Mouse (Mus musculus) left cerebral cortex, postnatal 25 days (tissue): Measurements from ENCODE around the gene Chst4. TPM values are rescaled to one million over a fixed set of nuclear protein-coding genes. Genes with fewer than 3 reads are reported as not detected.
A peak's percentile ranks its signal among the peaks of the same experiment; 100 is the strongest.

ENCODE experiments used
- DNase-seq, 2 experiments: peaks; one replicate each; pipeline ENCODE4 v3.0.0; 2022; ENCODE audit warnings: low spot score in 2 of 2, mixed read lengths in 1 of 2
- intact Hi-C: fragments of 180-260 bp; cut with DNase I; formaldehyde crosslinking; loops from one replicate; pipeline ENCODE4 v1.15.1; 2025
- total RNA-seq, 2 experiments: library from RNA; stranded (reverse); gene quantifications; 2 replicates each; pipeline ENCODE4 v1.2.3; 2021

The Chst4 gene
- total RNA-seq, 2 experiments from 2014 or later = 0.30 TPM; not detected in 1

- intact Hi-C loops = no loop called here
- no peak for DNase-seq
These were observed 30.5 kb downstream of the Chst4 start for GRCm38 (mm10) chr8:110008995-110009446.

- DNase-seq = no peak
These were observed 31.1 kb downstream of the Chst4 start for GRCm38 (mm10) chr8:110008228-110008994.

GRCm38 (mm10) chr8:110006312-110007023 is 33.1 kb downstream of the Chst4 start:
- peak; percentile 35 to 39 for DNase-seq
- intact Hi-C loops = no loop called here

More at GRCm38 (mm10) chr8:110008228-110008994, 31.1 kb downstream of the Chst4 start:
- intact Hi-C loops = no loop called here

- DNase-seq = no peak
- intact Hi-C loops = no loop called here
These were observed 35.2 kb downstream of the Chst4 start for GRCm38 (mm10) chr8:110004300-110004699.

- intact Hi-C loops = no loop called here
- DNase-seq = no peak
These were observed 36.6 kb downstream of the Chst4 start for GRCm38 (mm10) chr8:110002953-110003352.

- intact Hi-C loops = no loop called here
- no peak for DNase-seq
These were observed 39.6 kb downstream of the Chst4 start for GRCm38 (mm10) chr8:109999974-110000373.

- DNase-seq = no peak
- intact Hi-C loops = no loop called here
These were observed 41.5 kb downstream of the Chst4 start for GRCm38 (mm10) chr8:109998066-109998465.

- DNase-seq = no peak
- intact Hi-C loops = no loop called here
These were observed 42.2 kb downstream of the Chst4 start for GRCm38 (mm10) chr8:109997381-109997780.

GRCm38 (mm10) chr8:109992951-109993350 is 46.6 kb downstream of the Chst4 start:
- no peak for DNase-seq
- intact Hi-C loops = no loop called here

- DNase-seq = no peak
- intact Hi-C loops = no loop called here
These were observed 47.4 kb downstream of the Chst4 start for GRCm38 (mm10) chr8:109992166-109992565.

GRCm38 (mm10) chr8:109990224-109990623 is 49.3 kb downstream of the Chst4 start, which contains the start of gene Tat:
Tat (plus strand) TSS chr8:109990437.
- intact Hi-C loops = no loop called here
- no peak for DNase-seq

GRCm38 (mm10) chr8:109989151-109989550 is 50.4 kb downstream of the Chst4 start:
- no peak for DNase-seq
- intact Hi-C loops = no loop called here

- intact Hi-C loops = no loop called here
- DNase-seq = no peak
These were observed 51.8 kb downstream of the Chst4 start for GRCm38 (mm10) chr8:109987776-109988175.

- intact Hi-C loops = no loop called here
These were observed 53.2 kb downstream of the Chst4 start for GRCm38 (mm10) chr8:109986384-109986783.

GRCm38 (mm10) chr8:109983944-109984343 is 55.6 kb downstream of the Chst4 start:
- intact Hi-C loops = no loop called here
- peak; percentile 17 to 34 for DNase-seq

More at GRCm38 (mm10) chr8:109986384-109986783, 53.2 kb downstream of the Chst4 start:
- no peak for DNase-seq

- DNase-seq = peak in 1 of 2 experiments; percentile 11
- intact Hi-C loops = no loop called here
These were observed 57.0 kb downstream of the Chst4 start for GRCm38 (mm10) chr8:109982386-109983105.

- intact Hi-C loops = no loop called here
- no peak for DNase-seq
These were observed 60.2 kb downstream of the Chst4 start for GRCm38 (mm10) chr8:109979339-109979738.
